Mouse (Mus musculus): ENCODE data around the gene Sh3gl3.

The Sh3gl3 gene

GRCm38 (mm10) chr7:82235486-82235885, 61.8 kb downstream of the Sh3gl3 start:
- DNase-seq (ENCODE audit: low spot score) = no peak

GRCm38 (mm10) chr7:82236152-82236898, 62.7 kb downstream of the Sh3gl3 start:
- no peak for DNase-seq (ENCODE audit: low spot score)

DNA sequence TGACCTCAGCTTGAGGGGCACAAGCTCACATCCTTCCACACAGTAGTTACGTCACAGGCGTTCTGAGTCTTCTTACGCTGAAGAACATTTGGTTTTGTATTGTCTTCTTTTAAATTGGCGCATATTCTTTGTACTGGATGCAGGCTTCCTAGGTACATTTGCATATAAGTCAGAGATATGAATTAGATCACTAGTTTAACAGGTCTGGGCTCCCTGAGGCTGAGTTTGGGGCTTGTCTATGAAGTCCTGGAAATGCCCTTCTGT, 63.2 kb downstream of the Sh3gl3 start:
- no peak for DNase-seq (ENCODE audit: low spot score)

DNA sequence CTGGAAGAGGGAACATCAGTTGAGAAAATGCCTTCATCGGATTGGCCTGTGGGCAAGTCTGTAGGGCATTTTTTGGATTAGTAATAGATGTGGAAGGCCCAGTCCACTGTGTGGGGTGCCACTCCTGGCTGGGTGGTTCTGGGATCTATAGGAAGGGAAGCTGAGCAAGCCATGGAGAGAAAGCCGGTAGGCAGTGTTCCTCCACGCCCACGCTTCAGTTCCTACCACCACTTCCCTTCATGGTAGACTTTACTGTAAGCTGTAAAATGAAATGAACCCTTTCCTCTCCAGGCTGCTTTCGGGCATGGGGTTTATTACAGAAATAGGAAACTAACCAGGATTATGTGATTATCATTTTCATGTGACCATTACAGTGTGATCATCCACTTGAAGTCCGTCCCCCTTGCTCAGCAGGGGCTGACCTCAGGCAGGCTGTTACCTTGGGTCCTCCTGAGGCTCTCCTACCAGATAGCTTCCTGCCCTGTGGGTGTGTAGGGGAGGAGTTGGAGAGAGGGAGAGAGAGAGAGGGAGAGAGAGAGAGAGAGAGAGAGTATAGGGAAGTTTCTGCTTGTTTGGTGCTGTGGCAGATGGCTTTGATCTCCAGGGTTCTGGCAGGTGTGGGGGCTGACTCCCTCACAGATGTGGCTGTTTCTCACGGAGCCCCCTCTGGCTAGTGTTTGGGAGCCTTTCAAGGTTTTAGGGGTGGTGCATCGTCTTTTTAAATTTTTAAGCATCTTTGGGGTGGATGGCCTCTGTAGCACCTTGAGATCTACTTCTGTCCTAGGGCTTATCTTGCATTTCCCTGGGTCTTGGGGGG, 67.0 kb downstream of the Sh3gl3 start:
- no peak for DNase-seq (ENCODE audit: low spot score)

GRCm38 (mm10) chr7:82244701-82245100, 71.1 kb downstream of the Sh3gl3 start:
- no peak for DNase-seq (ENCODE audit: low spot score)

GRCm38 (mm10) chr7:82248953-82249695, 75.5 kb downstream of the Sh3gl3 start:
- no peak for DNase-seq (ENCODE audit: low spot score)

DNA sequence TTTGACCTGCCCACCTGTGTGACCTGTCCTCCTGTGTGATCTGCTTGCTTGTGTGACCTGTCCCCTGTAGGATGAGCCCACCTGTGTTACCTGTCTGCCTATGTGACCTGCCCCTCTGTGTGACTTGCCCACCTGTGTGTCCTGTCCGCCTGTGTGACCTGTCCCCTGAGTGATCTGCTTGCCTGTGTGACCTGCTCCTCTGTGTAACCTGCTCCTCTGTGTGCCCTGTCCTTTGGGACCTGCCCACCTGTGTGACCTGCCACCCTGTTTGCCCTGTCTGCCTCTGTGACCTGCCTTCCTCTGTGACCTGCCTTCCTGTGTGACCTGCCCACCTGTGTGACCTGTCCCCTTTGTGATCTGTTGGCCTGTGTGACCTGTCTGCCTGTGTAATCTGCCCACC, 79.7 kb downstream of the Sh3gl3 start:
- DNase-seq (ENCODE audit: low spot score) = no peak

GRCm38 (mm10) chr7:82256936-82257335, 83.3 kb downstream of the Sh3gl3 start:
- no peak for DNase-seq (ENCODE audit: low spot score)

GRCm38 (mm10) chr7:82257530-82257929, 83.9 kb downstream of the Sh3gl3 start:
- no peak for DNase-seq (ENCODE audit: low spot score)

- peak; percentile 43 for DNase-seq (ENCODE audit: low spot score)
Measured at GRCm38 (mm10) chr7:82260210-82260609, 86.6 kb downstream of the Sh3gl3 start.

DNA sequence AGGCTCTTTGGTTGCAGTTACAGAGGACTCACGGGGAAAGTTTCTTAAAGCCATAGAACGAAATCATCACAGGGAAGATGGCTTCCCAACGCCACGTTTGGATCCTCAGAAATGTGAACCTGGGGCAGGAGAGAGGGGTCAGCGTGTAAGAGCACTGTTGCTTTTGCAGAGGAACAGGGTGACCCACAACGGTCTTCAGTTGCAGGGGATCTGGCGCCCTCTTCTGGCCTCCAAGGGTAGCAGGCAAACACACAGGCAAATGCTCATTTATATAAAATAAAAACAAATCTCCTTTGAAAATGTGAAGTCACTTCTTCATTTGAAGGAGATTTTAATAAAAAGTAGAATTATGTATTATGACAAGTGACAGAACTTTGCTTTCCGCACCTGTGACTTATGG, 89.5 kb downstream of the Sh3gl3 start:
- DNase-seq (ENCODE audit: low spot score) = peak; percentile 65

- DNase-seq (ENCODE audit: low spot score) = no peak
Measured at GRCm38 (mm10) chr7:82264119-82264518, 90.5 kb downstream of the Sh3gl3 start.

DNA sequence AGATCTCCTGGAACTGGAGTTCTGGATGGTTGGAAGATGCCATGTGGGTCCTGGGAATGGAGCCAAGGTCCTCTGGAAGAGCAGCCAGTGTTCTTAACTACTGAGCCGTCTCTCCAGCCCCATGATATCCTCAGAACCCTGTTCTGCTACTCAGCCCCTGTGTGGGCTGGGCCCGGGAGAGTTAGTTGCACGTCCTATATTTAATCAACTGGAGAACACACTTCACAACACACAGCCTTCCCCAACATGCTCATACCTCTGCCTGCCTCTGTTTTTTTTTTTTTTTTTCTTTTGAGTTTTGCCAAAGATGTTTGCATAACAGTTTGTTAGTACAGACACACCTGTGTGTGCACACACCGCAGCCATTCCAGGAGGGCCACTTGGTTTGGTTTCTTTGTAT, 91.7 kb downstream of the Sh3gl3 start:
- no peak for DNase-seq (ENCODE audit: low spot score)

DNA sequence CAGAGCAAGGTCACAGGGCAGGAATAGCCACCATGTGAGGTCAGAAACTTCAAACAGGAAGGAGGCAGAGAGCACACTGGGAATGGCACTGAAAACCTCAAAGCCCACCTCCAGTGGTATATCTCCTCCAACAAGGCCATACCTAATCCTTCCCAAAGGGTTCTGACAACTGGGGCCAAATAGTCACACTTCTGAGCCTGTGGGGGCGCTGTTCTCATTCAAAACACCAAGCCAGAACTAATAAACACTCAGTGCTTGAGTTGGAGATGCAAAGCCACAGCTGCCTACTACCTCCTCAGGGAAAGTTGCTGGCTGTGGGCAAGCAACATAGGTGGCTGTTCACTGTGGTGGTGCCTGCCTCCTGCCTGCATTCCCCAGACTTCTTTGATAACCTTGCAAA, 96.3 kb downstream of the Sh3gl3 start:
- no peak for DNase-seq (ENCODE audit: low spot score)

DNA sequence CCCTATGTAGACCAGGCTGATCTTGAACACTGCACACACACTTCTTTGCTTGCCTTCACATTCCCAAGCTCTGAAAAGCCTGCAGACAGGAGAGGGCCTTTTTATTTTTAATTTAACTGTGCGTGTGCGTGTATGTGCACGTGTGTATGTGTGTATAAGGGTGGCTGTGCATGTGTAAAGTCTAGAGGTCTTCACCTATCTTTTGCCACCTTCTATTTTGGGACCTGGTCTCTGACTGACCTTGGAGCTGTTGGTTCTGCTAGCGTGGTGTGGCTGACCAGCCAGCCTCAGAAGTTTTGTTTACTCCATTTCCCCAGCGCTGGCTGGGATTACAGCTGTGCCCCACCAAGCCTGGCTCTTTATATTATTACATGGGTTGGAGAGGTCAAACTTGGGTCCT, 98.1 kb downstream of the Sh3gl3 start:
- no peak for DNase-seq (ENCODE audit: low spot score)

DNA sequence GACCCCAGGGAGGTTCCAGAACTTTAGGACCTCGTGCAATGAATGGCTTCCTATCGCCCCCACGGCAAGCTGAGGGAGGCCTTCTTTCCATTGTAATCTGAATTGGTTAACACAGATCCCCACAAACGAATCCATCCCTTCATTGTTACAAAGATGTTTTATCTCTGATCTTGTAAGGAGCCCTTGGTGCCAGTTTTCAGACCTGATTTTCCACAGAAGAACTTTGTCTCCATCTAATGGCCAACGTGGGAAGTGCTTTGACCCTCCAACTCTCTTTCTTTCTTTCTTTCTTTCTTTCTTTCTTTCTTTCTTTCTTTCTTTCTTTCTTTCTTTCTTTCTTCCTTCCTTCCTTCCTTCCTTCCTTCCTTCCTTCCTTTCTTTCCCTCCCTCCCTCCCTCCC, 99.2 kb downstream of the Sh3gl3 start:
- DNase-seq (ENCODE audit: low spot score) = peak; percentile 33

GRCm38 (mm10) chr7:82274011-82274709, 100.5 kb downstream of the Sh3gl3 start:
- peak; percentile 43 for DNase-seq (ENCODE audit: low spot score)

DNA sequence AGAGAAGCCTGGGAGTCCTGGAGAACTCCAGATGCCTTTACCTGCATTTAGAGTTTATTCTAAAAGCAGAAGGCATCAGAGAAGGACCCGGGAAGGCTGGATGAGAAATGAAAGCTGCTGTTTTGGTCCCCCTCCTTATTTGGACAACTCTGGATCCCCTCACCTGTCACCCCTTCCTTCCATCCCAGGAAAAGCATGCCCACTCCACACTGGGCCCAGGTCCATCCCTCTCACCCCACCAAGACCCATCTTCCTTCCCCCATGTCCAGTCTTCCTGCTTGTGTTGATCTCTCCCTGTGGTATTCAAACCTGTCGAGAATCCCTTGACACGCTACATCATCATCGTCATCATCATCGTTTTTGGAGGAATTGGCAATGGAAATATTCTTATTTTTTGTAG, 101.3 kb downstream of the Sh3gl3 start:
- DNase-seq (ENCODE audit: low spot score) = no peak

- DNase-seq (ENCODE audit: low spot score) = no peak
Measured at GRCm38 (mm10) chr7:82275529-82276204, 102.0 kb downstream of the Sh3gl3 start.

DNA sequence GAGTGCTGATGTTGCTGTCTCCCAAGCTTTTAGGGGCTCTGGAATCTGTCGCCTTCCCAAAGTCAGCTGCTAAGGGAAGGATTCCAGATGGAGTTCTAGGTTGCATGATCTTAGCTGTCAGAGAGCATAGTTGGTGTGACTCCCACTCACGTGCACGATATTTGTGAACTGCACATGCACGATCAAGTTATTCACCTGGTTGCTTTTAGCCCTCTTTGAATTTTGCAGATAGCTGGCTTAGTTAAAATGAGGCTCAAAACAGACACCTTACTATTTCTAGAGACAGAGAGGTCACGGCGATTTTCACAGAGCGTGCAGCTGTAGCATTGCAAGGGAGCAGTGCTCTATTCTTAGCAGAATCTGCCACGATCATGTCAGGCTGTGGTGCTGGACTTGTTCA, 108.4 kb downstream of the Sh3gl3 start:
- no peak for DNase-seq (ENCODE audit: low spot score)

GRCm38 (mm10) chr7:82282464-82282863, 108.8 kb downstream of the Sh3gl3 start:
- DNase-seq (ENCODE audit: low spot score) = no peak

DNA sequence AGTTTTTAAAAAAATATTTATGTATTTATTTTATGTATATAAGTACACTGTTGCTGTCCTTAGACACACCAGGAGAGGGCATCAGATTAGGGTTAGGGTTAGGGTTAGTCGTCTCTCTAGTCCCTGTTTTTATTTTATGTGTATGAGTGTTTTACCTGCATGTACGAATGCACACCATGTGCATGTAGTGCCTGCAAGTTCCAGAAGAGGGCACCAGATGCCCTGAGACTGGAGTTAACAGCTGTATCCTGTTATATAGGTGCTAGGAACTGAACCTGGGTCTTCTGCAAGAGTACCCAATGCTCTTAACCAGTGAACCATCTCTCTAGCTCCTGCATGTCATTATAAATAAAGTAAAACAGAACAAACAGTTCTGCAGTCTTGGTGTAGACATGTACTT, 113.6 kb downstream of the Sh3gl3 start:
- DNase-seq (ENCODE audit: low spot score) = no peak

Measured in urinary bladder, postnatal 25 days (tissue).